ENCODE assay signal across 11 mouse cellular contexts in the genomic region with DNA sequence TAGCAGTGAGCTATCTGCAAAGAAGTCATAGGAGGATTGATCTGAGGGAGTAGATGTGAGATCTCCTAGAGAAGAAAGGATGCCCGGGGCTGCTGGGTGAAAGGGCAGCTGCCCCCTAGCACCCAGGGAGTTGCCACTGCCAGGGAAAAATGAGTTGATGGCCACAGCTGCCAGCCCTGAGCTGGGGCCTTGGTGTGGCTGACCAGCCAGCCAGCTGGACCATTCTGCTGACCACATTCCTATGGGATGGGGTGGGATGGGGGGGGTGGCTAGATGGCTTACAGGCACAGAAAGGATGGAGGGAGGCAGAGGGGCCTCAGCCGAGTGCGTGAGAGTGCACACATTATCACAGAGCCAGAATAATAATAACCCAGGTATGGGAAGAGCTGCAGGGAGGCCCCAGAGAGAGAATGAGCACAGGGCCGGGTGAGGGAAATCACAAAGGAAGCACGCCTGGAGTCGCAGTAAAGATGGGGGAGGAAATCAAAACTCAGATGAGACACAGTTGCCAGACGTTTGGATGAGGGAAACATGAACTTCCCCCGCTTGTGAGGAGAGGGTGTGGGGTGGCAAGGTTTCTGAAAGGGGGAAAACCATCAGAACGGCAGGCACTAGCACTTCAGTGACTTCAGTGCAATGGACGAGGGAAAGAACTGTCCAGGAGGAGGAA.
"Had no signal": no experiment of that assay in that cellular context is flagged by ENCODE, and none has a peak within 500 bp of the region (broad histone marks: within the 10 kb centered on the region; RNA-seq: fewer than 3 reads in every experiment).

No protein-coding gene starts in this region.

- H3K9ac ChIP-seq: limb, embryonic 13.5 days; liver, embryonic 14.5 days; midbrain, embryonic 13.5 days; neural tube, embryonic 13.5 days had no signal

- H3K4me3 ChIP-seq: limb, embryonic 13.5 days; midbrain, embryonic 13.5 days; neural tube, embryonic 13.5 days had no signal

- H3K36me3 ChIP-seq: limb, embryonic 13.5 days; midbrain, embryonic 13.5 days; neural tube, embryonic 13.5 days had no signal

- H3K27ac ChIP-seq: limb, embryonic 13.5 days; liver, embryonic 14.5 days; midbrain, embryonic 13.5 days; neural tube, embryonic 13.5 days had no signal

- H3K9me3 ChIP-seq: limb, embryonic 13.5 days; midbrain, embryonic 13.5 days; neural tube, embryonic 13.5 days had no signal

- H3K4me2 ChIP-seq: limb, embryonic 13.5 days; midbrain, embryonic 13.5 days; neural tube, embryonic 13.5 days had no signal

- H3K27me3 ChIP-seq: midbrain, embryonic 13.5 days; neural tube, embryonic 13.5 days had no signal

- DNase-seq: left cerebral cortex, postnatal 4 days; lung, adult 18-20 months; retina, postnatal 1 day; right cerebral cortex, postnatal 4 days; spleen, adult 18-20 months; thymus, adult 18-20 months; thymus, postnatal 14 days had no signal

- ATAC-seq: midbrain, embryonic 13.5 days had no signal
